Mouse (Mus musculus) stomach, postnatal 0 days (tissue): ENCODE results near the gene Col27a1.

Experiments
- CTCF ChIP-seq: IDR thresholded peaks from 2 replicates; pipeline ENCODE4 v1.5.1; 2016; ENCODE audit warnings: antibody characterized with exemption, low read depth, mild to moderate bottlenecking, moderate library complexity
- EP300 ChIP-seq: optimal IDR thresholded peaks from 2 replicates; pipeline ENCODE3; 2016; ENCODE audit warnings: antibody characterized with exemption

- TF ChIP-seq CTCF, result no peak
- no peak for TF ChIP-seq EP300
Observed at GRCm38 (mm10) chr4:63323275-63323815, 109.5 kb downstream of the Col27a1 start.
